Mouse (Mus musculus) cerebellum, adult 9-11 months (tissue): ENCODE measurements around the gene Tlr9.

ENCODE experiments used
- DNase-seq: peaks from one replicate; pipeline ENCODE4 v3.0.0; 2022

Gene Tlr9

DNA sequence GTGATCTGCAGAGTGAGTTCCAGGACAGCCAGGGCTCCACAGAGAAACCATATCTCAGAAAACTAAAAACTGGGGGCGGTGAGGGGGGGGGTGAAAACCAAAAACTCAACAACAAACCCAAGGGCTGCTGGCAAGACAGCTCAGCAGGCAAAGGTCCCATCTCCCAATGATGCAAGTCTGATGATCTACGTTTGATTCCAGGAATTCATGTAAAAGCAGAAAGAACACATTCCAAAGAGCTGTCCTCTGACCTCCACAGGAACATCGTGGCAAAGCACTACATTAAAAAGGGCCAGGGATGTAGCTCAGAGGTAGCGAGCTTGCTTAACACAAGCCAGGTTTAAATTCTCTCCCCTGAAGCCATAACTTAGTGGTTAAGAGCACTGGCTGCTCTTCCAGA is 48.3 kb downstream of the Tlr9 start:
- no peak for DNase-seq

- no peak for DNase-seq
Measured at GRCm38 (mm10) chr9:106272288-106272687, 49.9 kb downstream of the Tlr9 start.

- DNase-seq = no peak
Measured at GRCm38 (mm10) chr9:106273276-106273675, 50.9 kb downstream of the Tlr9 start.

DNA sequence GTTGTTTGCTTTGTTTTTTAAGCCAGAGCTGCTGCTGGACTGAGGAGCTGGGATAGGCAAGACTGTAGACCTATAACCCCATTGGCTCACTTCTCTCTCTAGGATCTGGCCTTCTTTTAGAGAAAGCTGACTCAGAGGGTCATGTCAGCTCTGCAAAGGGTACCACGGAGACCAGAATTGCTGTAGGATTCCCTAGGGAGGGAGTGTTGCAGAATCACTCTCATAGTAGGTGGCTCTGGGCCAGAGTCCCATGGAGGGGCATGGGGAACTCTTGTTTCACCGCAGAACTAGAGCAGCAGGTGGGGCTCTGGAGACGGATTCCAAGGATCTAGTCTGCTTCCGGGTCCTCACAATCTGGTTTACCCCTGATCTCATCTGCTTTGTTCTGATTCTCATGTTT is 51.4 kb downstream of the Tlr9 start:
- no peak for DNase-seq

DNA sequence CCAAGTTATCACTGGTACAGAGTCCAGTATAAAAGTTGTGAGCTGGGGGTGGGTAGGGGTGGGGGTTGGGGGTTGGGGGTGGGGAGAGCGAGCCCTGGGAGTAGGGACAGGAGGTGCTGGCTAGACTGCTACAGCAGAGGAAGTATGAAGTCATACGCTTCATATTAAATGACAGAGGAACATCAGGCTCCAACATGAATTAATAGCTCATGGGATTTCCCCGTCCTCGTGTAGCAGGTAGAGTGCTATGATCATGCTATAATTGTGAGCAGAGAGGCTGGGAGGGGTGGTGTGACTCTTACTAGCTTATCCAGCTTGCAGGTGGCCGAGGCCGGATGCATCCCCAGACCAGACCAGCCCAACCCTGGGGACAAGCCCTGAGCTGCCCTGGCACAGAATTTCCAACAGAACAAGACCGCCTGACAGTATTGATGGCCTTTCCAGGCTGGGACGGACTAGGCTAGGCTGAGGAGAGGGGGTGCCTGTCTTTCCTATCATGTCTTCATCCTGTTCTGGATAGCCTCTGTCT is 52.3 kb downstream of the Tlr9 start:
- no peak for DNase-seq

GRCm38 (mm10) chr9:106275806-106276205 is 53.4 kb downstream of the Tlr9 start:
- DNase-seq = no peak
